Mouse (Mus musculus) gonadal fat pad, adult 2 months (tissue): ENCODE measurements around the gene Mcub. TPM values are rescaled to one million over a fixed set of nuclear protein-coding genes. Genes with fewer than 3 reads are reported as not detected.

Experiments used
- DNase-seq: peaks from one replicate; pipeline ENCODE4 v3.0.0-alpha.2; 2012; ENCODE audit warnings: low read depth
- polyA plus RNA-seq: library from polyadenylated mRNA; depleted of rRNA; stranded (reverse); fragments of >200 nt; gene quantifications from 2 replicates; pipeline ENCODE4 v1.2.3, GENCODE M21; 2012

Mcub gene
- polyA plus RNA-seq, 1 experiment: 8.7 TPM

- no peak for DNase-seq
These were observed 20.7 kb downstream of the Mcub start for GRCm38 (mm10) chr3:129949158-129949773.

GRCm38 (mm10) chr3:129948359-129948758 is 21.6 kb downstream of the Mcub start:
- DNase-seq: no peak

GRCm38 (mm10) chr3:129946217-129946914 is 23.6 kb downstream of the Mcub start:
- DNase-seq: no peak

- no peak for DNase-seq
These were observed 26.2 kb downstream of the Mcub start for GRCm38 (mm10) chr3:129943813-129944212.

GRCm38 (mm10) chr3:129941291-129941690 is 28.7 kb downstream of the Mcub start:
- no peak for DNase-seq

- DNase-seq: no peak
These were observed 29.2 kb downstream of the Mcub start for GRCm38 (mm10) chr3:129940780-129941179.

- no peak for DNase-seq
These were observed 30.9 kb downstream of the Mcub start for GRCm38 (mm10) chr3:129939058-129939457.

- DNase-seq: no peak
These were observed 32.2 kb downstream of the Mcub start for GRCm38 (mm10) chr3:129937848-129938247.

- peak; percentile 37 for DNase-seq
These were observed 33.4 kb downstream of the Mcub start for GRCm38 (mm10) chr3:129936561-129936960.

- no peak for DNase-seq
These were observed 37.6 kb downstream of the Mcub start for GRCm38 (mm10) chr3:129932443-129932842.

- DNase-seq: no peak
These were observed 39.7 kb downstream of the Mcub start for GRCm38 (mm10) chr3:129930213-129930778.

GRCm38 (mm10) chr3:129925861-129926260 is 44.1 kb downstream of the Mcub start:
- DNase-seq: no peak

- DNase-seq: no peak
These were observed 46.4 kb downstream of the Mcub start for GRCm38 (mm10) chr3:129923581-129923980.

- DNase-seq: no peak
These were observed 51.6 kb downstream of the Mcub start for GRCm38 (mm10) chr3:129918434-129918833.

GRCm38 (mm10) chr3:129917424-129917823 is 52.6 kb downstream of the Mcub start:
- DNase-seq: no peak

- DNase-seq: no peak
These were observed 56.8 kb downstream of the Mcub start for GRCm38 (mm10) chr3:129913241-129913640.

- DNase-seq: no peak
These were observed 58.0 kb downstream of the Mcub start for GRCm38 (mm10) chr3:129912025-129912424.

- no peak for DNase-seq
These were observed 65.4 kb downstream of the Mcub start for GRCm38 (mm10) chr3:129904381-129905132.

- no peak for DNase-seq
These were observed 66.1 kb downstream of the Mcub start for GRCm38 (mm10) chr3:129903866-129904265.

- no peak for DNase-seq
These were observed 66.6 kb downstream of the Mcub start for GRCm38 (mm10) chr3:129903369-129903768.

- DNase-seq: no peak
These were observed 68.7 kb downstream of the Mcub start, which contains the start of gene Casp6 for GRCm38 (mm10) chr3:129901271-129901809. Casp6 (plus strand) TSS chr3:129901425.

- no peak for DNase-seq
These were observed 71.1 kb downstream of the Mcub start for GRCm38 (mm10) chr3:129898886-129899285.
